Mouse (Mus musculus) right cerebral cortex, postnatal 36 days (tissue): ENCODE results near the gene Abhd16a.

Source experiments
- DNase-seq, 2 experiments: peaks; one replicate each; pipeline ENCODE4 v3.0.0; 2022; ENCODE audit warnings: low spot score in 2 of 2, mixed read lengths in 1 of 2

Gene Abhd16a

DNA sequence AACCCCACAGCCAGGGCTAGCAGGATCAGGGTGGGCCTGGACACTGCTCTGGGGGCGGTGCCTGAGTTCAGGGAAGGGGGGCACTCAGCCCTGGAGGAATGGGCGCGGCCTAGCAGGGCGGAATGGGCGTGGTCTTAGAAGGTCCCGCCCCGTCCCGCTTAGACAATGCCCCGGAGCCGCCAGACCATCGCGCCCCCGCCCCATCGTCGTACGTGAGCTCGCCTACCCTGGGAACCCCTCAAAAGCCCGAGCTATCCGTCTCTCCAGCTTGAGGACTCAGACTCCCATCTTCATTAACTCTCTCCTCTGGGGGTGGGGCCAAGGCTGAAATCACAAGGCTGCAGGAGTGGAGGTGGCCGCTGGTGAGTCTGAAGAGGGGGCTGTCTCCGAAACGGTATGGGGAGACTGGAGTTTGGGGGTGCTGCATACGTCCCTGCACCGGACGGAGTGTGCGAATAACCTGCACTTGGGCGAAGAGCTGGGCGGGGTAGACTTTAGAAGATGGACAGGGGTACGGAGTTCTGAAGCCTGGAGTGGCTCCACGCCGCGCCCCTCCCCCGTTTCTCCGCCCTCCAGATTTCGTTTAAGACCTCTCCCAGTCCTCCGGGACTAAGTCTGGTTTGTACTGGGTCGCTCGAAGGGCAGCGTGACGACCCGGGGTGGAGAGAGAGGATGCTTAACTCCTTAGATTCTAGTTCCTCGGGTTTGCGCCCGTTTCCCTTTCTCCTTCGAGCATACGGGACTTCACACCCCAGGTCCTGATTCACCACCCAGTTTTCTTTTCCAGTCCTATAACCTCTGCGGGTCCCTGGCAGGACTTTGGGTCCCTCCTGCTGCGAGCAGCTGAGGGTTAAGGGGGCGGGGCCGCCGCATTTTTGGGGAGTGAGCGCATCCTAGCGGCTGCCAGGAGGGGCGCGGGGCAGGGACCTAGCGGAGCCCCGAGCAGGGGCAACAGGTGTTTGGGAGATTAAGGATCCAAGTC is 29.9 kb upstream of the Abhd16a start, which contains the start of gene Ddah2:
Ddah2 (plus strand) TSS at position 125 of the 982 bp plus-strand sequence.
- peak; percentile 45 to 49 for DNase-seq

DNA sequence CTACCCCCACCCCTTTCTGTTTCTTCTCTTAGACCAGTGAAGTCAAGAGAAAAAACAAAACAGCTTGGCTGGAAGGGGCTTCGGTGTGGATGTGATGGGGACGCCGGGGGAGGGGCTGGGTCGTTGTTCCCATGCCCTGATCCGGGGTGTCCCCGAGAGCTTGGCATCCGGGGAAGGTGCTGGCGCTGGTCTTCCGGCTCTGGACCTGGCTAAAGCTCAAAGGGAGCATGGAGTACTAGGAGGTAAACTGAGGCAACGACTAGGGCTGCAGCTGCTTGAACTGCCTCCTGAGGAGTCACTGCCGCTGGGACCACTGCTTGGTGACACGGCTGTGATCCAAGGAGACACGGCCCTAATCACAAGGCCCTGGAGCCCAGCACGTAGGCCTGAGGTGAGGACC is 29.0 kb upstream of the Abhd16a start:
- no peak for DNase-seq

DNA sequence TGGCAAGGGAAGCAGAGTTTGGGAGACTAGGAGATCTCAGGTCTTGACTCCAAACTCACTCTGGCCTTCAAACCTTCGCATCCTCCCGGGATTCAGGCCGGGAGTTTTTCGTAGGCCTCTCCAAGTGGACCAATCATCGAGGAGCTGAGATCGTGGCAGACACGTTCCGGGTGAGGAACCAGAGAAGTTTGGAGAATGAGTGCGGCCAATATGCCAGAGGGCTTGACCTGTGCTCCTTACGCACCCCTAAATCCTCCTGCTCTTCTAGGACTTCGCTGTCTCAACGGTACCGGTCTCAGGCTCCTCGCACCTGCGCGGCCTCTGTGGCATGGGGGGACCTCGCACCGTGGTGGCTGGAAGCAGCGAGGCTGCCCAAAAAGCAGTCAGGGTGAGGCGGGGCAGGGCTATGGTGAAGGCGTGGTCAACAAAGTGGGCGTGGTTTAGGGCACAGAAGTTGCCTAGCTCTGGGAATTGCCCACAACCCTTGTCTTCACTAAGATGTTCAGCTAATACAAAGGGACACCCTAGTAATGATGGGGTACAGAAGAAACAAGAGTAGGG is 28.2 kb upstream of the Abhd16a start:
- no peak for DNase-seq

DNA sequence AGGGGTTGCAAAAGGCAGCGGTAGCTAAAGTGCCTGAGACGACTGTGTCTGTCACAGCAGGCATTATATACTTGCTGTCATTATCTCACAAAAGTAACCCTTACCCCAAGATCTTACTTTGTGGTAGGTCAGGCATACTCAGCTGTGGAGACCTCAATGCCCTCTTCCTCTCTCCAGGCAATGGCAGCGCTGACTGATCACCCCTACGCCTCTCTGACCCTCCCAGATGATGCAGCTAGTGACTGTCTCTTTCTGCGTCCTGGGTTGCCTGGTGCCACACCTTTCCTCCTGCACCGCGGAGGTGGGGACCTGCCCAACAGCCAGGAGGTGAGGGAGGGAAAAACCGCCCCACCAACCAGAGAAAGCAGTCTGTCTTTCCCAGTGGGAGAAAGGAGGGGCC is 27.8 kb upstream of the Abhd16a start:
- DNase-seq: no peak

DNA sequence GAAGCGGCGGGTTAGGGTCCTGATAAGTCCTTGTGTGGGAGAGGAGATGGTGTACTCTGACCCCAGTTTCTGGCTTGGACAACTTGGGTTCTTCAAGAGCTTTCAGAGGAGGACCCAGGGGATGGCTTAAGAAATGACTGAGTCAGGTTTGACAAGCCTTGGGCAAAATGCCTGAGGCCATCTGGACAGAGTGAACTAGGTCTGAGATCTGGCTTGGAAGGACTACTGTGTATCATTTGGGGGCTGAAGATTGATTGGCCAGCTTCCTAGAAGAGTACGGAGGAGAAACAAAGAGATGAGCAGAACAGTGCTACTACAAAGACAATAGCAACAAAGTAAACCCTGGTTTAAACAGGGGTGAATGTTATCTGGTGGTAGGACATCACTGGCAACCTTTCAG is 25.6 kb upstream of the Abhd16a start:
- DNase-seq: no peak

DNA sequence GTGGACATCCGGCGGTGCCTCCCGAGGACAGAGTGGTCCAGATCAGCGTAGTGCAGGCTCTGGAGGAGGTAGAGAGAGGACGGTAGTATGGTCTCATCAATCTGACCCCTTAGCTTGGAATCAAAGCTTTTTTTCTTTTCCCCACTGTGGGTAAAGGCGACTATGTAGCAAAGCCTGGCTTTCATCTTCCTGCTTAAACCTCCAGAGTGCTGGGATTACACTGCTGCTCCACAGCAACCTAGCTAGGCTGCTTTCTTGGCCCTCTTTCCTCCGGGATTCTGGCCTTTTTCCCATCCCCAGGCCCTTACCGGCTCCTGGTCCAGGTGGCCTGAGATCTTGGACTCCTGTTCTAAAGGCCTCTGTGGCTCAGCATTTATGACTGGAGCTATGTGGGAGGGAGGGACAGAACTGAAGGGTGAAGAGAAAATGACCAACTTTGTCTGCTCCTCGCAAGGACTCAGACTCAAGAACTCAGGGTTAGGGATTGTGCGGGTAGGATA is 24.6 kb upstream of the Abhd16a start:
- DNase-seq: no peak

DNA sequence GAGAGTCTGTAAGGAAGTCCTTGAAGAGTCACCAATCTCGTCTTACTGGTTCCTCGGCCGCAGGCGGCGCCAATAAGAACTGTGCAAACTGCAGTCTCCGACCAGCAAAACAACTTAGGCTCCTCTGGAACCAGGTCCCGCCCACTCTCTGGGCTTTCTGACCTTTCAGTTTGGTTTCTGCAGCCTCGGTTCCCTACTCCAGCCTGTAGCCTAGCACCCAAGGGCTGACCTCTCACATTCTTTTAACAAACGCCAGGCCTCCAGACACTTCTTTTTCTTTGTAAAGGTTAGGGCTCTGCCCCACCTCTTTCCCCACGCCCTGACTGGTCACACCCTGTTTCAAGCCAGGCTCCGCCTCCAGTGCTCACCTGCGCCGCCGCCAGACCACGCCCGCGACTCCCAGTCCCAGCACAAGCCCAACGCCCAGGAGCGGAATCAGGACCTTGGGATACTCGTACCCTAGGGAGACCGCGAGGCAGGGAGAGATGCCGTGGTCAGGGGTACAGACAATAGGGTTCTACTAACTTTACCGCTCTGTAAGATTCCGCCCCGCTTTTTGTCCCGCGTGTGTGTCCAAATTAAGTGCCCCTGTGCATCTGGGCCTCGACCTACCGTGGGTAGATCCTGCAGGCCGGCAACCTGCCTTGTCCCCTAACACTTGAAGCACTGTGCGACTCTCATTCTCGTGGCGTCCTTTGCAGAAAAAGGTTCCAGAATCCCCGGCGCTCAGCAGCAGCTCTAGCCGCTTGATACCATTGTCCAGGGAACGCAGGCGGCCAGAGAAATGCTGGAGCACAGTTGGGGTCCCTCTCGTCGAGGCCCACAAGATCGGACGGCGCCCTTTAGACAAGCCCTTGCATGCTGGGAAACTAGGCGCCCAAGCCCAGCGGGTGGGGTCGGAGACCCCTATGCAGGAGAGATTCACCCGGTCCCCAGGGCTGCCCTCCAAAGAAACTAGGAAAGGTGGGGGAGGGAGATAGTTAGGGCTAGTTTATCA is 23.8 kb upstream of the Abhd16a start, which contains the start of gene Ly6g6c:
Ly6g6c (plus strand) TSS at position 438 of the 997 bp plus-strand sequence.
- DNase-seq: no peak

DNA sequence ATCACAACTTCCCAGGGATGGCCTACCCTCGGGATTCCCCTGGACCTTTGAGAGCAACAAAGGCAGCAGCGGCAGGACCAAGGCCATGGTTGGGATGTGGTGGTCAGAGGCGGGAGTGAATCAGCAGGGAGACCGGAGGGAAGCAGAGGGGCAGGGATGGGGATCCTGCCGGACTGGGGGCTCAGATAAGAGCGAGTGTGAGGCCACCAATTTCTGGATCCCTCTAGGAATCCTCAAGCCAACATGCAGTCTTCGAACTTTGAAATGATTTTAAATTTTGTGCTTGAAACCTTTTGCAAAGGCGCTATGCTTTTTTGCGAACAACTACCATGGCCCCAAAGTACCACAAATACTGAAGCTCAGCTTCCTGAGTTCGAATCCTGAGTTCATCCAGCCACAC is 23.0 kb upstream of the Abhd16a start, which contains the start of gene Mpig6b:
Mpig6b (minus strand) TSS at position 101 of the 400 bp plus-strand sequence.
- DNase-seq: no peak

DNA sequence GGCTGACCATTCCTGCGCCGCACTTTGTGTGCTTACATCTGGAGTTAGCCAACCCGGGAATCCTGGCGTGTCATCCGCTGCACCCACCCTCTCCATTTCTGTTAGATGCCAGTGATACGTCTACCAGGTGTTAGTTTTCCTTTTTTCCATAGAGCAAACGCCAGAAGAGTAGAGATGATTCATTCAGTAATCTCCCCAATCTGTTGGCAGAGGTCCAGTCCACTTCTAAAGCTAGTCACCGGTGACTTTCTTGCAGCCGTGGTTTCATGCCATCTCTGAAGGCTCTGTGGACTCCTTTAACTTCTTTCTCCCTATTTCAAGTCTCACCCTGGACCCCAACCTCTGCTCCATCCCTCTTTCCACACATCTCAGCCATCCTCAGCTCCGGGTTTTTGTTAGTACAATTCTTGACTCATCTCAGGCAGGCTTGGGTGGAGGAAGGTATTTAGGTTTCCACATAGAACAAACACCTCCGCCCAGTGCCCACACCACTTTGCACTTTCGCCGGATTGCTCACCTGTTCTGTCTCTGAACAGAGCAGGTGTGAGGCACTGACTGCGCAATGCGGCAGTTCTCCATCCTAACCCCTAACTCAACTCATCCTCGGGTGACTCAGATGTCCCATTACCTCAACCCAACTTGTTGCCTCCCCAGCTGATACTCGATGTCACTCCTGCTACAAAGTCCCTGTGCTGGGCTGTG is 20.7 kb upstream of the Abhd16a start:
- no peak for DNase-seq

DNA sequence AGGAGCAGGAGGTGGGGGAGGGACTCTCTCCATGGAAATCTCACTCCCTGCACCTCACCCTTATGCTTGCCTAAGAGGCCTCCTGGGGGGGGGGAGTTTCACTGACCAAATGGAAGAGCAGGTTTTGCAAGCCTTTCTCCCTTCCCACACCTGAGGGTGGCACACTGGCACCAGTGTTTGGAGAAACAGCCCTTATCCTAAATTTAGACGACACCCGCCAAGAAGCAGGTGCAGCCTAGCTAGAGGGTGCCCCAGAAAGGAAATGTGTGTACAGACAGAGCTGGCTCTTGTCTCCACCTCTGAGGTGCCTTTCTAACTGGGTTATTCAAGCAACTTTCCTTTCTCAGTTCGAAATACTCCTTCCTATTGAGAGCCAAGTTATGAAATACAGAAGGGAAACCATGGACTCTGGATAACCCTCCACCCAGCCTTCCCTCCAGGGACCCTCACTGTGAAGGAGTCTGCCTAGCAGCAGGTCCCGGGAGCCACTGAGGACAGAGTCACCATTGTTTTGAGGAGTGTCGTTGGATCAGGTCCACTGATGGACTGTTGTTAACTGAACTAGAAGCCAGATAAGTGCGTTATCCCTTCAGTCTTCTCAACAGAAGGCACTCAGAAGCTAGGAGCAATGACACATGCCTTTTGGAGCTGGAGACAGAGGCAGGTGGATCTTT is 18.4 kb upstream of the Abhd16a start:
- no peak for DNase-seq

DNA sequence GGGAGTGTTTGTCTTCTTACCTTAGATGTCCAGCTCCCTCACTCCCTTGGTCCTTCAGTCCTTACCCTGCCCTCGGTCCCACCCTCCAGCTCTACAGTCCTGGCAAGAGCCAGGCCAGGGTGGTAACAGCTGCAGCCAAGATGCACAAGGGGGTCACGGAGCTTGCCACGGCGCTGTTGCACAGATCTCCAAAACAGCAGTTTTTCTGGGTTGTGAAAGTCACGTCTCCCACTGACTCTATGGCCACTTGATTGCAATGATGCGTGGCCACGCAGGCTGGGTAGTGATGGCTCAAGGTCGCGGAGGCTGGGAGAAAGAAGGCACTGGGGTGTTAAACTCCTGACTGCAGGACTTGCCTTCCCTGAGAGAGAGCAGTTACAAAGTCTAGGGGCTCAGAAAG is 17.6 kb upstream of the Abhd16a start:
- DNase-seq: no peak

DNA sequence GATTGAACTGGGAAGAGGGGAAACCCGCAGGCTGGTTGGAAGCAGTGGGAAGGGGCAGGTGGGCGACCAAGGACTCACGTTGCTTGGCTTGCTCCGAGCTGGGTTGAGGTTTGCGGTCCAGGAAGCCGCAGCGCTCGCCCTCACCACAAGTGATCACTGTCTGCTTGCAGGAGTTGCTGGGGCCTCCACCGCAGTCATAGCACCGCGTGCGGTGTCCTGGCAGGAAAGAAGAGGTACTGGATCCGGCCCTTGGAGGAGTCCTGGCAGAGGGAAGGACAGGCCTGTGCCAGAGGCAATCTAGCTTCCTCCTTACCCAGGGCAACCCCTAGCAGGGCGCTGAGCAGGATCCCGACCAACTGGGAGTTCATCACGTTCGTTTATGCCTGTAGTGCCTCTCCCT is 15.0 kb upstream of the Abhd16a start:
- DNase-seq: no peak

DNA sequence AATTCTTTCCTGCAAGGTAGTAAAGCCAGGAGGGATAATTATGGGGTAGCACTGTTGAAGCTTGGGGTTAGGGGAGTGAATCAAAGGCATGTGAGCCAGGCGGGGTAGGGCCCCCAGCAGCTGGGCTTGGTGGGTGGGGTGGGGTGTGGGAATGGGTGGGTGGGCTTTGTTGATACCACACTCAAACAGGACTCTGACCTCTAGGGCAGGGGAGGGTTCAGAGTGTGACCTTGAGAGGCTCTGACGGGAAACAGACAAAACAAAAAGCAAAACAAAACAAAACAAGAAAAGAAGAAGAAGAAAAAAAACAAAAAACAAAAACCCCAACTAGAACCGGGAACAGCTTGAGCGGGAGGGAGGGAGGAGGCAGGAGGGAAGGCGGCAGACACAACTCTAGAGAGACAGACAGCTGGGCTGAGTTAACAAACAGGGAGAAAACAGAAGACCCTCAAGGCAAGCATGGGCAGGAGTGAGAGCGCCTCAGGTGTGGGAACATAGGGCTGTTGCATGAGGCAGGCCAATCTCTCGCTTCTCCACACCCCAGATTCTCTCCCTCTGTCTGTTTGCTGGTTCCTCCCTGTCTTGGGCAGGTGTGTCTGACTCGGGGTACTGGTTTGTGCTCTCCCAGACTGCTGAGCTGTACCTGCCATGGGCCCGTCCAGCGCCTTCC is 12.4 kb upstream of the Abhd16a start, which contains the start of gene Ly6g6e:
Ly6g6e (plus strand) TSS at position 396 of the 670 bp plus-strand sequence.
- DNase-seq: no peak

DNA sequence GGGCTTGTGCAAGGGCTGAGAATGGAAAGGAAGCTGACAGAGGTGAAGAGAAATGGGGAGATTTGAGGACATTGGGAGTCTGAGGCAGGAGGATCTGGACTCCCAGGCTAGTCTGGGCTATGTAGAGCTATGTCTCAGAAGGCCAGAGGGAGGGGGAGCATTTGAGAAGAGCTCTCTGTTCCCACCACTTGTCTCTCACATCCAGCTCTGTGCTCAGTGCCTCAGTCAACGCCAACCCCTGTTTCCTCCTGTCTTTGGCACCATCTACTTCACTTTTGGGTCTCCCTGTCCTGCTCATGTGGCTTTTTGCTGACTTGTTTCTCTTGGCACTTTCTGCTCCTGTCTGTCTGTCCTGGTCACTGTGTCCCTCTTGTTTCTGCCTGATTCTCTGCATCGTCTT is 11.8 kb upstream of the Abhd16a start:
- no peak for DNase-seq

DNA sequence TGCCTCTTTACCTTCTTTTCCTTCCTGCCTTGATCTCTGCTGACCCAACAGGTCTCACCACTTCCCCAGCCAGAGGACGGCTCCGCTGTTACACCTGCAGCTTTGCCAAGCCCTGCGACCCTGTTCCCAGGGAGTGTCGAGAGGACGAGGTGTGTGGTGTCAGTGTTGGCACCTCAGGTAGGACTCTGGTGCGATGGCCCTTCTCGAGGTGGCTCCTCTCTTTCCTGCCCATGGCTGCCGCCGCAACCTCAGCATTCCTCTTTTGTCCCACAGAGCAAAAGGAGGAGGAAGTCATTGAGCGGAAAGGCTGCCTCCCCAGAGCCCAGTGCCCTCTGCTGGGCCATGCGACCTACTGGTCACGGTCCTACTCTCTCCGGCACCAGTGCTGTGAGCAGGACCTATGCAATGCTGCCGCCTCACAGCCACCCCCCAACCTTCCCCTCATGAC is 11.3 kb upstream of the Abhd16a start, which contains the start of gene Ly6g6d:
Ly6g6d (minus strand) TSS at position 280 of the 448 bp plus-strand sequence.
- DNase-seq: no peak

DNA sequence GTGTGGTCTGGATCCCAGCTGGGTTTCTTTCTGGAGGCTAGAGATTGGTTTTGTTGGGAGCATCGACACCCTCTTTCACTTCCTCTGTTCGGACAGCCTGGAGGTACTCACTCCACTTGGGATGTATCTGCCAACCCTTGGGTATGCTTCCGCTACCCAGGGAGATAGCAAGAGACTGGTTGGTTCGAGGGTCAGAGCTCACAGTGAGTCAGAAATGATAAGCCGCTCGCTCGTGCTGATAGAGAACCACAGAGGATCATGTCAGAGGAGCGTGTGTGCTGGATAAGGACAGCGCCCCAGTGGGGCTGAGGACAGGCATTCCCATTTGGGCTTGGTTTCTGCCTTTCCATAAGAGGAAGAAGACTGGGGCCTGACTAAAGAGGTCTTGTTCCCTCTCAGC is 9.3 kb upstream of the Abhd16a start:
- DNase-seq: no peak

DNA sequence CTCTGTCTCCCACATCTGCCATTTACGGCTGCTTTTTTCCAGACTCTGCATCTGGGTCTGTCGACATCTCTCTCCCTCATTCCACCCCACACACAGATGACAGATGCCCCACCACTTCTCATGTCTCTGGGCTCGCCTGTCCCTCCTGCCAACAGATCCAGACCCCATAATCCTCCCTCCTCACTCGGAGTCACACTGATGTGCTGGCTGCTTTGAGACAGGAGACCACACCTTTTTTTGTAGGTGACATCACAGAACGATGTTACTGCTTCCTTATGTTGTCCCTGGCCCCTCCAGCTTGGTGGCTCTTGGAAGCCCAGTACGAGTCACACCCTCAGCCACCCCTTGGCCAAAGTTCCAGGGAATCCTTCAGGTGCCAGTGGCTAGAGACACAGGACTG is 8.8 kb upstream of the Abhd16a start:
- DNase-seq: no peak

DNA sequence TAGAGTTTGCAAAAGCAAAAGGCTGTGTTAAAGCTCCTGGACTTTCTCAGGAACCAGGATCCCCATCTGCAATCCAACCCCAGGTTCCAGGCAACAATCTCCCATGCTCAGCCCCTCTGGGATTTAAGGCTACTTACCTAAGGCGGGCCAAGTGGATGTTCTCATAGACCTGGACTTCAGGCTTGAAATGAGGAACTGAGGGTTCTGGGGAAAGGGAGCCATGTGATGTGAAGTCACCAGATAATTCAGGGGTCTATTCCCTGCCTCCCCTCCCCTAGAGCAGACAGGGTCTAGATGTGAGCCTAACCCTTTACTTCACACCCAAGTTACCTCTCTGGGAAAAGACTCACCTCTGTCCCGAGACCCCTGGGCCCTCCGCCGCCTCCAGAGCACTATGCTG is 8.4 kb upstream of the Abhd16a start:
- DNase-seq: no peak

DNA sequence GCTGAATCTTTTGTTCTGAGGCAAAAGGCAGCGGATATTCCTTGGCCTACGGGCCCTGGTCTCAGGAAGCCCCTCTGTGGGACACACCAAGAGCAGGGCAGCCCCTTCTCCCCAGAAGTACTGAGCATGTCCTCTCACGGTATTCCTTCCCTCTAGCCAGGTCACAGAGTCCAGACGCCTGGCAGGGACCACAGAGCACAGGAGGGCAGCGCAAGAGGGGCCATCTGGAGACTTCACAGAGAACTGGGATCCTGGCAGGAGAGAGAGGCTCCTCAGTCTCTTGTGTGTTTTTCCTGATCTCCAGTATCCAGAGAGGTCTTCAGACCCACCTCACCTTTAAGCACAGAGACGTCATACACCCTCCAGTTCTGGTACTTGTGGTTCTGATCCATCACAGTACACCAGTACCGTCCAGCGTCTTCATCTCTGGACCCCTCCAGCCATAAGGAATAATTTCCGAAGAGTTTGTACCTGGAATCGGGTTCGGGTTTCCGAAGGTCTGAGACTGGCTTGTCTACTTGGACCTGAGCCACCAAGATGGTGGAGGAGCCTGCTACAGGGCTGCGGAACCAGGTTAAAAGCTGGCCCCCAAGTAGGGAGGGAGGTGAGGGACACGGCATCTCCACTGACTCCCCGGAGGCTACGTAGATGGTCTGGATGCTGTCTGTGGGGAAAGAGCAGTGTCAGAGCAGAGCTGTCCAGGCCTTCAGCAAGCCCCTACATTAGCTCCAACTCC is 6.1 kb upstream of the Abhd16a start:
- DNase-seq: no peak
